Mouse (Mus musculus) adipocyte (in vitro differentiated cells): ENCODE measurements around the gene St3gal4.

Experiments
- DNase-seq: peaks from one replicate; pipeline ENCODE4 v3.0.0-alpha.2; 2016; ENCODE audit warnings: low spot score

The St3gal4 gene

GRCm38 (mm10) chr9:35128564-35128963 lies 9.5 kb upstream of the St3gal4 start:
- no peak for DNase-seq

- no peak for DNase-seq
These were observed 8.5 kb upstream of the St3gal4 start for GRCm38 (mm10) chr9:35127561-35127960.

- DNase-seq = no peak
These were observed 8.1 kb upstream of the St3gal4 start for GRCm38 (mm10) chr9:35127147-35127546.

DNA sequence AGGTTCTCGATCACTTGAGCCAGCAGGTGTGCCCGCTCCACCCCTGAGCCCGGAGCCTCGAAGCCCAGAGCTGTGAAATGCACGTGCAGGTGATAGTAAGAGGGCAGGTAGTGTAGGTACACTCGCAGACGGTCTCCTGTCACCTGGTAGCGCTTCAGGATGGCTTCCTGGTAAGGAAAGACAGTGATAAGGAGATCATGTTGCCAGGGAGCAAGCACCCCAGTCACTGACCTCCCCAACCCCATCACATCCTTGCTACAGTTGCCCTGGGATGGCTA lies 5.5 kb upstream of the St3gal4 start:
- DNase-seq = no peak

GRCm38 (mm10) chr9:35123804-35124677 lies 5.0 kb upstream of the St3gal4 start:
- no peak for DNase-seq

GRCm38 (mm10) chr9:35123456-35123803 lies 4.4 kb upstream of the St3gal4 start:
- no peak for DNase-seq

DNA sequence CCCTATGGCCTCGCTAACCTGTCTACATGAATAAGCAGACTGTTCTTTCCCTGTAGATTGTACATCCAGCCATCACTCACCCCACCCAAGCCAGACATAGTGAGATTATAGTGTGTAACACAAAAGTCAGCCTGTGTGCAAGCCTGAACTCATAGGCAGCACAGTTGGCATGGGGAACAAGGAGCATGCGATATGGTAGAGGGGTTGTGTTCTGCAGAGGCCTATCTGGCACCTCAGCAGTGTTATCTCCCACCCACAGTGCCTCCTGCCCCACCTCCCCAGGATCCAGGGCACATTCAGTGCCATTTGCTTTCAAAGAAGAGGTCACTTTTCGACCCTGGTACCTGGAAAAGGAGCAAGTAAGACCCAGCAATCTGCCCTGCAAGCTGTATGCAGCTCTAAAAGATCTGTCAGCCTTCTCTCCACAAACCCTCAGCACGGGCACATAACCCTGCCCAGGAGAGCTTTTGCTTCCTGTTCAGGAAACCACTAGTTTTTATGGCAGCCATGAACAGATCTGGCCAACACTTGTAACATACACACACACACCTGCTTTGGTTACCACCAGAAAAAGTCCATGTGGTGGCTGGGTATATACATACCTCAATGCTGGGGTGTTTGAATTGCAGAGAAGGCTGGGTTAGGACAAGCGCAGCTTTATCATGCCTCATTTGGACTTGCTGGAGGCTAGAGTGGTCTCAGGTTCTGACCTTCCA lies 3.6 kb upstream of the St3gal4 start:
- DNase-seq = no peak

DNA sequence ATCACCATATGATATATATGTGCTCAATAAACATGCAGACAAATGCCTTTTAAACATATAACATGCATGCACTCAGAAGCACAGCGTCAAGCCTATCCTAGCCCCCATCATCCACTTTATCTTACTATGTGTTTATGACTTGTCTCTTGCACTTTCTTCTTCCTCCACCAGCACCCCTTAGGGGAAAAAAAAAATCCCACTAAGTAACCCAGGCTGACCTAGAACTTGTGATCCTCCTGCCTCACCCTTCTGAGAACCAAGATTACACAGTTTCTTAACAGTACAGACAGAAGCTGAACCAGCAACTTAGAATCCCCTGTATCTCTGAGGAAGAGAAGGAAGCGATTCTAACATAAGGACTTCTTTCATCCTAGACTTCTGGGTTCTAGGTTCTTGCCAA lies 505 bp downstream of the St3gal4 start:
- no peak for DNase-seq

DNA sequence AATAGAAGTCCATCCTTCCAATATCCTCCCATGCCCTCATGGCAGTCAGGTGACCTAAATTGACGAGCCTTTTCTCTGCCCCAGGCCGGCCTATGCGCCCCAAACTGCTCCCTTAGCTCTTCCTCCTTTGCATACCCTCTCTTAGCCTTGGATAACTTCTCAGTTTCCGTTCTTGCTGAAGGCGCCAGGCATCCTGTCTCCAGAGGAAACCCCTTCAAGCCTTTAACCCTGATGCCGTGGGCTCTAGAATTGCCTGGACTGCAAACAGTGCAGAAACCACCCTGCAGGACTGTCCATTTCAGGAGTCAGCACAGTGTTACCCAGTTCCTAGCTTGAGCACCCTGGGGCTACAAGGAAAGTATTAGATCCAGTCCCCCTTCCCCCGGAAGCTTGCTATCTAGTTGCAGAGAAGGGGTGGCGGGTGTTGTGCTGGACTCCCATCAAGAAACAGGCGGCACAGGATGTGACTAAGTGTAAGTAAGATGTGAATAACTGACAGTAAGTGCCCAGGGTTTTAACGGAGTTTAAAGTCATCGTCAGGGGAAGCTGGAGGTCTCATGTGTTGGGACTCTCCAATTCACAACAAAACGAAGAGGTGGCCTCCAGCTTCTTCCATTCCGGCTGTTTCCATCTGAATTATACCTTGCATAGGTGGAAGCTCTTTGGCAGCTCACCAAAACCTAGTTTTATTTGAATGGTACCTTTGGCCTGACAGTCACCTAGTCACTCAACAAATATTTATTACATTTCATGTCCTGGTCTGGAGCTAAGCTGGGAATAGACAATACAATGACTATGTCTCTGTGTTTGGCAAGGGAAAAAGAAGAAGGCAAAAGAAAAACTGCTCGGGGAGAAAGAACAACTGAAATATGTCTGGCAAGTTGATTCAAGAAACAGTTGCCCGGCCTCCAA lies 1.4 kb downstream of the St3gal4 start:
- peak; percentile 45 for DNase-seq

DNA sequence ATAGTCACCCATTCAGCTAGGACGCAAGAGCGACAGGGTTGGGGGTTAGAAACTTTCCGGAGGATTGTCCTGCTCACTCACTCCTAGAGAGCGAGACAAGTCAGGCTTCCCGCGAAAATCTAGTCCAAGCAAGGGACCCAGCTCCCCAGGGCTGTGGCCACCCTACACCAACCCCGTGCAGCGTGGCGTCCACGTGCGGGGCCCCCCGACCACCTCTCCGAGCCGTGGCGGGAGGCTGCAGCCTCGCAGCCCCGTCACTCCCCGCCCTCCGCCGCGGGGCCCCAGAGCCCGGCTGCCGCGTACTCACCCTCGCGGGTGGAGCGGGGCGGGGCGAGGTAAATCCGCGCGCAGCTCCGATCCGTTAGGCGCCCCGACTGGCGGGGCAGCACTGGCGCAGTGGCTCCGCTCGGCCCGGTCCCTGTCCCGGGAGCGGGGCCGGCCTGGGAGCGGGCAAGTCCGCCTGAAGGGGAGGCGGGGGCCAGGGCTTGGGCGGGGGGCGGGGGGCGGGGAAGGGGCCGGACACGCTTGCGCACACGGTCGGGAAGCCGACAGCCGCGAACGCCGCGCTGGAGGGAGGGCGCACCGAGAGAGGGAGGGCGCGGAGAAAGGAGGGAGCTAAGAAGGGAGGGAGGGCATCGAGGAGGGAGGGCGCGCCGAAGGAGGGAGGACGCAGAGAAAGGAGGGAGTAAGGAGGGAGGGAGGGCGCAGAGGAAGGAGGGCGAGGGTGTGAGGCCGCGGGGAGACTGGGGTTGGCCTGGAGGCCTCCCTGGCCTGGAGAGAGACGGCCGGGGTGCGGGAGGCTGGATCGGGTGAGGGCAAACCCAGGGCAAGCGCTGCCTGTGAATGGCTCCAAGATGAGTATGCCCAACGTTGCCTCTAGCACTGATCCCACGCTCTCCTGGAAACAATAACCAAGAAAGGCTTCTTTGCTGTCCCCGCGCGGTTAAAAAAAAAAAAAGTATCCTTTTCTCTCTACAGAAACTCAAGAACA lies 2.4 kb downstream of the St3gal4 start:
- peak; percentile 78 for DNase-seq

DNA sequence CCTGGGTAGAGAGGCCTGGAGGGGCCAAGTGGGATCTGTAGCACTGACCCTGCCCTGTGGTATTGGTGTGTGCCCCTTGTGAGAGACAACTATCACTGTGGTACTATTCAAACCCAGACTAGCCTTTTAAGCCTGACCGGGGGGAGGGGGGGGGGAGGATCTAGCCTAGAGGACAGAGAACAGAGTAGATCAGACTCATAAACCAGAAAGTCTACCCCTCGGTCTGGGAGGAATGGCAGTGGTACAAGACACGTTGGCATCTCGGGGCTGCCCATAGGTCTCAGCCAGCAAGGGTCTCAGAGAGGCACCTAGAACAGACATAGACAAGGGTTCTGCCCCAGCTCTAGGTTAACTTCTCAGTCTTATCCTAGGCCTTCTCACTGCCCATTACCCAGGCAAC lies 3.3 kb downstream of the St3gal4 start:
- DNase-seq = no peak

- no peak for DNase-seq
These were observed 3.8 kb downstream of the St3gal4 start for GRCm38 (mm10) chr9:35115299-35115698.

DNA sequence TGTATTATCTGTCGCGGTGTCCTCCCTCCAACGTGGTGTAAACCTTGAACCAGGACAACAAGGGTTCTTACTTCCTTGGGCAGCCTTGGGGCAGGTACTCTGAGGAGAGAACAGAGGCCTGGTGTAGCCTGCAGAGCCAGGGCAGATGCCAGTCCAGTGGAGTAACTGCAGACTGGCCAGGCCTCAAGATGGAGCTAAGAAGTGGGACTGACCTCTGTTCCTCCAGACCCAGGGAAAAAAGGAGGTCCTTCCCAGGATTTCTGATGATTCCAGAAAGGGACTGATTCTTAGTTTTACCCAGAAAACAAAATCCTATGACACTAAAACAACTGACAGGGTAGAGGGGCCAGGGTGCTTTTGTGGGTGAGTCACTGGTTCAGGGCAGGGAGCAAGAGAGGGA lies 4.8 kb downstream of the St3gal4 start:
- peak; percentile 52 for DNase-seq

GRCm38 (mm10) chr9:35111941-35112595 lies 7.0 kb downstream of the St3gal4 start:
- peak; percentile 36 for DNase-seq

DNA sequence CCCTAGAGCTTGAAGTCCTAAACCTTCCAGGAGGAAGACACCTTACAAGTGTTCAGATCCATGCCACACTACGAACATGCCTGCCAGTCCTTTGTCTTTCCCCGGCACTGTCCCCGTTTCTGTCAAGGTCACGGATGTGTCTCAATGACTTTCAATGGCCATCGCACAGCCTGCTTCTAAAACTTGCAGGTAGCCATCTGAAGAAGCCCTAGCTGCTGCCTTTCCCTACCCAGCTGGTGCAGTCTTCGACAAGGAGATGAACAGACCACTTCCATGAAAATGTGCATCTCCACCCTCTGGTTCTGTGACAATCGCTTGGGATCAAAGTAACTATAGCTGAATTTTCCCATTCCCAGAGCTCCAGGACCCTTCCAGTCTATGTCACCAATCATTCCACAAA lies 7.6 kb downstream of the St3gal4 start:
- no peak for DNase-seq

- peak; percentile 42 for DNase-seq
These were observed 8.5 kb downstream of the St3gal4 start for GRCm38 (mm10) chr9:35110567-35110966.

DNA sequence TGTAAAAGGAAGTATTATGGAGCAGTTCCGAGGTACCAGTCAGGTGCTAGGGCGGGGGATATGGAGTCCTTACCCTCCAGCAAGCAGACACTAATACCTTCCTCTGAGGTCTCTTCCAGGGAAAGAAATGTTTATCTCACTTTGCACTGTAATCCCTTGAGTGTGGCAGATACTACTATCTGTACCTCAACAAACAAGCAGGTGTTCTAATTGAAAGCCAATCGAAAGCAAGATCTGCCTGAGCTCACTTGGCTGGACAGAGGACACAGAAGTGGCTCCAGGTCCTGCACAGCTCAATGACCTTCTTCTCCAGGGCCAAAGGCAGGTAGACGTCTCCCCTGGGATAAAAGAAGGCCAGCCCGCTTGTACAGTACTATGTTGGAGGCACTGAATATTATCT lies 9.0 kb downstream of the St3gal4 start:
- DNase-seq = no peak

DNA sequence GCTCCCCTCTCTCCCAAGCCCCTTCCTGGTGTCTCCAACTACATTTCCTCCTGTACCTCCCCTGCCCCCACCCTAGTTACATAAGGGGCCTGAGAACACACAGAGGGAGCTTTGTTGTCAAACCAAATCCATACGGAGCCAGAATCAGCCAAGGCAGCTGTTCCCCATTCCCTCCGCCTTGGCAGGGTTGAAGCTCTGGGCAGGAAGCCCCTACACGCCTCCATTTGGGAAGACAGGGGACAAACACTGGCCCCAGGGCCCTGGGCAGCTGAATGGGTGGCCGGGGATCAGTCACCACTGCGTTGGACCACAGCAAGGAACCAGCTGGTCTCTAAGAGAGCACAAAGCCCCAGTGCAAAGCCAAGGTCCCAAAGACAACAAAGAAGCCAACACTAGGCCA lies 10.2 kb downstream of the St3gal4 start:
- peak; percentile 62 for DNase-seq

GRCm38 (mm10) chr9:35108066-35108465 lies 11.0 kb downstream of the St3gal4 start:
- no peak for DNase-seq

DNA sequence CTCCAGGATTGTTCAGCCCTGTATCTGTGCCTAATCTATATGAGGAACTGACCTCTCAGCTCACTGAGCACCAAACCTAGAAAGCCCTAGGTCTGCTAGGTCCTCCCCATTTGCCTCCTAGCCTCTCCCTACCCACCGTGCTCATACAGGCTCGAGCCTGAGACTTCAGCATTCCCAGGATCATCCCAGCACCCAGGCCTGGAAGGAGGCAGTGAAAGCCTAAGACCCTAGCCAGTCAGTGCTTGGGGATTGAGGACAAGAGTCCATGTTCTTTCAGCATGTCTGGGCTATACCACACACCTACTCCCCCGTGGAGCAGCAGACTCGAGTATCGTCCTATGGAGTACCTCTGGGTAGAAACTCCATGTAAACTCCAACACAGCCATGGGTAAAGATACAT lies 11.7 kb downstream of the St3gal4 start:
- no peak for DNase-seq
